Mouse (Mus musculus): ENCODE measurements around the gene Ttc28.

DNA sequence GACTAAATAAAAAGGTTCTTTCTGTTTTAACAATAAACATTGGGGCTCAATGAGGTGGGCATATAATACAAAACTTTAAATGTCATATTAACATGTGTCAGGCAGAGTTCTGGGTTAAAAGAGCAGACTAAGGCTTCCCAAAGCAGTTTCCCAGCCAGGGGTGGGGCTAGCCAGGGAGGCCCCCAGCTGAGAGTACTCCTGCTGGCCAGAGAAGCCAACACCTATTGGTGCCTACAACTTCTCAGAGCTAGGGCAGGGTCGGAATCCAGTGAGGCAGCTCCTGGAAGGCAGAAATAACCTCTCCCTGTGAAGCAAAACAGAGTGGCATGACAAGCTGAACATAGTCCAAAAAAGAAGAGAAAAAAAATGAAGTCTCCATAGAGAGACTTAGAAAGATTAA lies 439.3 kb downstream of the Ttc28 start:
- TF ChIP-seq CTCF (IDR thresholded peaks at IDR 0.05; ENCODE audit: low read depth), result no peak
- no peak for TF ChIP-seq EP300 (IDR thresholded peaks at IDR 0.05; ENCODE audit: low read depth)
